Mouse (Mus musculus) activated CD4-positive, CD25-positive, alpha-beta regulatory T cell (primary cell): ENCODE measurements around the gene Proca1. TPM values are rescaled to one million over a fixed set of nuclear protein-coding genes. Genes with fewer than 3 reads are reported as not detected.

ENCODE experiments used
- polyA plus RNA-seq, 2 experiments: library from polyadenylated mRNA; unstranded; fragments of 100-300 nt; shearing (Covaris generic); gene quantifications; one replicate each; pipeline ENCODE4 v1.2.1; 2017

The Proca1 gene
- polyA plus RNA-seq, result under 1 TPM; 0.29 to 0.55 TPM

GRCm38 (mm10) chr11:78193113-78193512 lies at the start of gene Proca1:
Gene Proca1, plus strand, starts transcription at chr11:78193392.

GRCm38 (mm10) chr11:78164924-78165760 lies 28.1 kb upstream of the Proca1 start, which contains the start of gene Traf4:
Gene Traf4, minus strand, starts transcription at chr11:78165589.

GRCm38 (mm10) chr11:78176402-78176862 lies 16.8 kb upstream of the Proca1 start, which contains the start of the genes Nek8 and Tlcd1:
Gene Nek8, minus strand, starts transcription at chr11:78176675.
Gene Tlcd1, plus strand, starts transcription at chr11:78176711.

GRCm38 (mm10) chr11:78182961-78183844 lies 10.0 kb upstream of the Proca1 start, which contains the start of gene Rpl23a:
Gene Rpl23a, minus strand, starts transcription at chr11:78183584.

GRCm38 (mm10) chr11:78188331-78189233 lies 4.6 kb upstream of the Proca1 start, which contains the start of gene Rab34:
Gene Rab34, plus strand, starts transcription at chr11:78188430.

GRCm38 (mm10) chr11:78245627-78246317 lies 52.6 kb downstream of the Proca1 start, which contains the start of the genes Sdf2 and Supt6:
Gene Sdf2, plus strand, starts transcription at chr11:78245746.
Gene Supt6, minus strand, starts transcription at chr11:78245987.

Other genes with a start within 250 kb of the Proca1 start
- gene Phf12, start 210.6 kb upstream of the Proca1 start, polyA plus RNA-seq, result 10 to 100 TPM; 42.1 to 43.8 TPM
- 1 to 10 TPM; 5.0 to 5.3 TPM for gene Dhrs13, start 161.1 kb upstream of the Proca1 start, polyA plus RNA-seq
- 10 to 100 TPM; 41.5 to 48.8 TPM for gene Flot2, start 155.5 kb upstream of the Proca1 start, polyA plus RNA-seq
- gene Eral1, start 113.0 kb upstream of the Proca1 start, polyA plus RNA-seq, result 10 to 100 TPM; 23.1 to 27.6 TPM
- gene Fam222b, start 98.7 kb upstream of the Proca1 start, polyA plus RNA-seq, result 10 to 100 TPM; 15.3 to 18.3 TPM
- gene Traf4, start 27.8 kb upstream of the Proca1 start, polyA plus RNA-seq, result 10 to 100 TPM; 33.0 to 39.8 TPM
- 10 to 100 TPM in 1 of 2 experiments, 1 to 10 TPM in 1; 9.3 to 10.9 TPM for gene Nek8, start 16.7 kb upstream of the Proca1 start, polyA plus RNA-seq
- 1 to 10 TPM; 4.7 to 5.4 TPM for gene Tlcd1, start 16.7 kb upstream of the Proca1 start, polyA plus RNA-seq
- 1,000 to 10,000 TPM; 1,180 to 2,194 TPM for gene Rpl23a, start 9.8 kb upstream of the Proca1 start, polyA plus RNA-seq
- under 1 TPM; 0.91 to 0.97 TPM for gene Rab34, start 5.0 kb upstream of the Proca1 start, polyA plus RNA-seq
- gene Sdf2, start 52.4 kb downstream of the Proca1 start, polyA plus RNA-seq, result 10 to 100 TPM; 78.8 to 95.9 TPM
- 10 to 100 TPM; 15.5 to 29.0 TPM for gene Supt6, start 52.6 kb downstream of the Proca1 start, polyA plus RNA-seq
- gene 2610507B11Rik, start 68.4 kb downstream of the Proca1 start, polyA plus RNA-seq, result 10 to 100 TPM; 40.4 to 65.7 TPM
- under 1 TPM; 0.27 to 0.36 TPM for gene BC030499, start 97.4 kb downstream of the Proca1 start, polyA plus RNA-seq
- 1 to 10 TPM; 5.3 to 6.0 TPM for gene Spag5, start 108.1 kb downstream of the Proca1 start, polyA plus RNA-seq
- 10 to 100 TPM in 1 of 2 experiments, 1 to 10 TPM in 1; 2.4 to 12.9 TPM for gene Aldoc, start 129.6 kb downstream of the Proca1 start, polyA plus RNA-seq
- gene Pigs, start 135.0 kb downstream of the Proca1 start, polyA plus RNA-seq, result 100 to 1,000 TPM in 1 of 2 experiments, 10 to 100 TPM in 1; 70.7 to 114 TPM
- gene Unc119, start 150.1 kb downstream of the Proca1 start, polyA plus RNA-seq, result 100 to 1,000 TPM in 1 of 2 experiments, 10 to 100 TPM in 1; 57.5 to 101 TPM
- gene Foxn1, start 193.2 kb downstream of the Proca1 start, polyA plus RNA-seq, result not detected
- gene Slc13a2, start 228.8 kb downstream of the Proca1 start, polyA plus RNA-seq, result not detected